8 mouse cellular contexts compared by ENCODE assay signal in genomic region chr11:87709513-87710261, GRCm38 (mm10). TPM values are rescaled to one million over a fixed set of nuclear protein-coding genes. Genes with fewer than 3 reads are reported as not detected.
DNase-seq lines count a peak whose midpoint lies in the region; ATAC-seq and TF ChIP-seq lines count a peak whose summit lies in the region.

No protein-coding gene starts in this region.

- H3K4me1 ChIP-seq in spleen, adult 2 months (ENCODE audit: control insufficient read depth, insufficient read depth, insufficient read length): peaks cover 2% of the 10 kb centered on the region; the same call in 1 of the 2 replicates
- H3K4me1 ChIP-seq in kidney, postnatal 0 days (replicated peaks; ENCODE audit: insufficient read depth, low read length): no peaks in the 10 kb centered on the region
- peaks cover 29% of the 10 kb centered on the region for H3K4me1 ChIP-seq in small intestine, adult 2 months (ENCODE audit: control insufficient read depth, insufficient read depth, insufficient read length, low read length)

- WGBS in spleen, adult 2 months: 20% methylated on average over 21 of the region's 21 CpGs
- WGBS in kidney, postnatal 0 days: 6% methylated on average over 21 of the region's 21 CpGs
- WGBS in small intestine, adult 2 months: 8% methylated on average over 21 of the region's 21 CpGs

- TF ChIP-seq POLR2A in spleen, adult 2 months (IDR thresholded peaks at IDR 0.05; ENCODE audit: low read depth, low read length): no peak
- TF ChIP-seq POLR2A in small intestine, adult 2 months (IDR thresholded peaks at IDR 0.05; ENCODE audit: low read depth, low read length): no peak

- peak overlapping the region; percentile 57 for H3K4me2 ChIP-seq in kidney, postnatal 0 days (ENCODE audit: low read length)

- DNase-seq in spleen, adult 2 months (ENCODE audit: low read depth in 1 of 2, low spot score in 2 of 2): no peak
- no peak for DNase-seq in spleen, postnatal 36 days (ENCODE audit: low spot score in 2 of 2)
- DNase-seq in forelimb bud, embryonic 11.5 days (ENCODE audit: low read depth, low spot score): peak; percentile 76
- DNase-seq in kidney, postnatal 0 days (ENCODE audit: low spot score): peak; percentile 81
- peak; percentile 79 to 88 for DNase-seq in lung, postnatal 4 days
- no peak for DNase-seq in spleen, postnatal 4 days (ENCODE audit: low spot score in 2 of 2)
- no peak for DNase-seq in frontal cortex, postnatal 10 days (ENCODE audit: low spot score in 2 of 2)

- H3K27me3 ChIP-seq in spleen, adult 2 months (ENCODE audit: control insufficient read depth, insufficient read depth, low read length): no peaks in the 10 kb centered on the region
- H3K27me3 ChIP-seq in kidney, postnatal 0 days (ENCODE audit: insufficient read depth, low read length): no peaks in the 10 kb centered on the region
- H3K27me3 ChIP-seq in small intestine, adult 2 months (ENCODE audit: control insufficient read depth, insufficient read depth, low read length): no peaks in the 10 kb centered on the region

- H3K36me3 ChIP-seq in spleen, adult 2 months (ENCODE audit: control insufficient read depth, insufficient read depth, low read length): no peaks in the 10 kb centered on the region
- no peaks in the 10 kb centered on the region for H3K36me3 ChIP-seq in kidney, postnatal 0 days (ENCODE audit: insufficient read depth, low read length)
- H3K36me3 ChIP-seq in small intestine, adult 2 months (ENCODE audit: control insufficient read depth, insufficient read depth, low read length): no peaks in the 10 kb centered on the region

- no peaks in the 10 kb centered on the region for H3K9me3 ChIP-seq in kidney, postnatal 0 days (replicated peaks; ENCODE audit: low read length)

- H3K4me3 ChIP-seq in spleen, adult 2 months (ENCODE audit: extremely low read depth, insufficient read depth, insufficient read length): peak overlapping the region; percentile 36
- peak overlapping the region; percentile 23 for H3K4me3 ChIP-seq in kidney, postnatal 0 days (replicated peaks; ENCODE audit: low read depth, low read length)
- H3K4me3 ChIP-seq in small intestine, adult 2 months (ENCODE audit: low read depth, low read length): peak overlapping the region; percentile 47

- no peak for TF ChIP-seq CTCF in spleen, adult 2 months (IDR thresholded peaks at IDR 0.05; ENCODE audit: extremely low read depth, insufficient read depth, insufficient read length, insufficient replicate concordance)
- TF ChIP-seq CTCF in kidney, postnatal 0 days (IDR thresholded peaks at IDR 0.05; ENCODE audit: low read depth): no peak
- TF ChIP-seq CTCF in small intestine, adult 2 months (IDR thresholded peaks at IDR 0.05; ENCODE audit: extremely low read depth, insufficient read length, insufficient replicate concordance, low read depth, low read length): no peak

- peak; percentile 91 for ATAC-seq in kidney, postnatal 0 days (replicated peaks; ENCODE audit: low FRiP score, low read depth)

- peak overlapping the region; percentile 54; the same call in 1 of the 2 replicates for H3K9ac ChIP-seq in kidney, postnatal 0 days (ENCODE audit: low read depth, low read length)

- no peak overlapping the region for H3K27ac ChIP-seq in spleen, adult 2 months (ENCODE audit: insufficient read depth, low read length)
- H3K27ac ChIP-seq in kidney, postnatal 0 days: peak overlapping the region; percentile 80
- H3K27ac ChIP-seq in small intestine, adult 2 months (ENCODE audit: insufficient read depth, low read depth, low read length): peak overlapping the region; percentile 78

RNA-seq across cellular contexts. Expression of gene Supt4a, which starts 27.7 kb away (rescaled TPM):
- 59.1 and 62.2 TPM in 2 replicates for polyA plus RNA-seq in spleen, adult 2 months (2012; rRNA removed)
- 165 and 171 TPM in 2 replicates for polyA plus RNA-seq in kidney, postnatal 0 days (2015; fragmentation: Nextera tagmentation; extraction: Ambion mirVana)
- polyA plus RNA-seq in small intestine, adult 2 months (2012; rRNA removed): 21.5 and 43.3 TPM in 2 replicates

RNA-seq across cellular contexts. Expression of gene Rnf43, which starts 47.2 kb away (rescaled TPM):
- 3.5 and 4.9 TPM in 2 replicates for polyA plus RNA-seq in spleen, adult 2 months (2012; rRNA removed)
- polyA plus RNA-seq in kidney, postnatal 0 days (2015; fragmentation: Nextera tagmentation; extraction: Ambion mirVana): 5.5 and 6.2 TPM in 2 replicates
- polyA plus RNA-seq in small intestine, adult 2 months (2012; rRNA removed): 16.3 and 19.6 TPM in 2 replicates

RNA-seq across cellular contexts. Expression of gene Tspoap1, which starts 50.7 kb away (rescaled TPM):
- 6.1 and 6.2 TPM in 2 replicates for polyA plus RNA-seq in spleen, adult 2 months (2012; rRNA removed)
- polyA plus RNA-seq in kidney, postnatal 0 days (2015; fragmentation: Nextera tagmentation; extraction: Ambion mirVana): 1.9 and 2.5 TPM in 2 replicates
- polyA plus RNA-seq in small intestine, adult 2 months (2012; rRNA removed): 0.89 and 1.3 TPM in 2 replicates

Comparison
In these comparisons a context has a peak if more than half of its experiments do, and no peak if none do; other contexts are left out.
1. DNase-seq: peak in forelimb bud, embryonic 11.5 days (single experiment), kidney, postnatal 0 days (single experiment) and lung, postnatal 4 days (2 of 2); none in spleen, adult 2 months (0 of 2), spleen, postnatal 36 days (0 of 2), spleen, postnatal 4 days (0 of 2) and frontal cortex, postnatal 10 days (0 of 2).
2. Peak in every context shown above with its lines, with median percentiles within 50 percentile points of each other: H3K4me3 ChIP-seq.